24 mouse cellular contexts compared by ENCODE assay signal in genomic region chr5:26911965-26912364, GRCm38 (mm10).
"Had no signal": no experiment of that assay in that cellular context is flagged by ENCODE, and none has a peak within 500 bp of the region (broad histone marks: within the 10 kb centered on the region; RNA-seq: fewer than 3 reads in every experiment).

No protein-coding gene starts in this region.

- H3K4me1 ChIP-seq: heart, embryonic 13.5 days; heart, embryonic 15.5 days; kidney, embryonic 15.5 days; limb, embryonic 10.5 days; limb, embryonic 12.5 days; liver, embryonic 13.5 days; liver, embryonic 15.5 days had no signal

- H3K36me3 ChIP-seq: heart, embryonic 13.5 days; heart, embryonic 15.5 days; hindbrain, embryonic 13.5 days; hindbrain, embryonic 15.5 days; kidney, embryonic 15.5 days; limb, embryonic 10.5 days; limb, embryonic 12.5 days; liver, embryonic 13.5 days; liver, embryonic 15.5 days had no signal

- DNase-seq: gastrocnemius, postnatal 14 days; gastrocnemius, postnatal 36 days; heart, adult 18-20 months; heart, postnatal 14 days; heart, postnatal 36 days; kidney, adult 11 months; kidney, adult 2 months; kidney, adult 9 months; kidney, postnatal 14 days; kidney, postnatal 36 days; layer of hippocampus, adult 9-11 months; liver; liver, embryonic 13.5 days had no signal

- ATAC-seq: hindbrain, postnatal 0 days; intestine, embryonic 16.5 days had no signal

- H3K9me3 ChIP-seq: heart, embryonic 13.5 days; heart, embryonic 15.5 days; hindbrain, embryonic 13.5 days; hindbrain, embryonic 15.5 days; kidney, embryonic 15.5 days; limb, embryonic 10.5 days; limb, embryonic 12.5 days; liver, embryonic 13.5 days; liver, embryonic 15.5 days had no signal

- H3K4me3 ChIP-seq: heart, embryonic 13.5 days; heart, embryonic 15.5 days; hindbrain, embryonic 13.5 days; hindbrain, embryonic 15.5 days; kidney, embryonic 15.5 days; left cerebral cortex, adult 2 months; limb, embryonic 10.5 days; limb, embryonic 12.5 days; liver, embryonic 13.5 days; liver, embryonic 15.5 days had no signal

- H3K27me3 ChIP-seq: hindbrain, embryonic 13.5 days; hindbrain, embryonic 15.5 days; kidney, embryonic 15.5 days; limb, embryonic 12.5 days; liver, embryonic 13.5 days; liver, embryonic 15.5 days had no signal
